Mouse (Mus musculus) limb, embryonic 14.5 days (tissue): ENCODE results near the gene Mynn. TPM values are rescaled to one million over a fixed set of nuclear protein-coding genes. Genes with fewer than 3 reads are reported as not detected.
A peak's percentile ranks its signal among the peaks of the same experiment; 100 is the strongest.

Experiments
- ATAC-seq: fragments of 200-750 bp; cut with Nextera tagmentation; 2 replicates; pipeline ENCODE4 v1.8.0; 2017; ENCODE audit warnings: low read depth, moderate number of reproducible peaks, moderate TSS enrichment; ENCODE audit not compliant: low FRiP score
- DNase-seq: peaks from one replicate; pipeline ENCODE4 v3.0.0-alpha.2; 2015; ENCODE audit warnings: low spot score
- H3K27ac ChIP-seq: fragments of 300-500 bp; sonication (generic); replicated peaks from 2 replicates; pipeline ENCODE4 v1.5.1; 2014; ENCODE audit warnings: low read depth, mild to moderate bottlenecking, low read length, moderate library complexity, mixed read lengths
- H3K27me3 ChIP-seq: fragments of 300-500 bp; sonication (generic); 2 replicates; pipeline ENCODE4 v1.6.1; 2014; ENCODE audit warnings: low read length, mixed read lengths; ENCODE audit not compliant: control insufficient read depth, insufficient read depth
- H3K36me3 ChIP-seq: fragments of 300-500 bp; sonication (generic); 2 replicates; pipeline ENCODE4 v1.6.1; 2014; ENCODE audit warnings: mild to moderate bottlenecking, low read length, moderate library complexity, mixed read lengths; ENCODE audit not compliant: control insufficient read depth, insufficient read depth
- H3K4me1 ChIP-seq: fragments of 300-500 bp; sonication (generic); 2 replicates; pipeline ENCODE4 v1.6.1; 2014; ENCODE audit warnings: antibody characterized with exemption, low read length, mixed read lengths; ENCODE audit not compliant: control insufficient read depth, insufficient read depth
- H3K4me2 ChIP-seq: fragments of 300-500 bp; sonication (generic); replicated peaks from 2 replicates; pipeline ENCODE4 v1.6.1; 2014; ENCODE audit warnings: low read depth, mild to moderate bottlenecking, low read length, moderate library complexity; ENCODE audit not compliant: severe bottlenecking
- H3K4me3 ChIP-seq: fragments of 300-500 bp; sonication (generic); replicated peaks from 2 replicates; pipeline ENCODE4 v1.5.1; 2014; ENCODE audit warnings: low read length
- H3K9ac ChIP-seq: fragments of 300-500 bp; sonication (generic); 2 replicates; pipeline ENCODE4 v1.6.1; 2014; ENCODE audit warnings: mild to moderate bottlenecking, low read depth, low read length, moderate library complexity; ENCODE audit not compliant: severe bottlenecking
- H3K9me3 ChIP-seq: fragments of 300-500 bp; sonication (generic); 2 replicates; pipeline ENCODE4 v1.6.1; 2016; ENCODE audit warnings: low read length; ENCODE audit not compliant: control insufficient read depth
- POLR2A ChIP-seq: fragments of 200-500 bp; IDR thresholded peaks from 2 replicates; pipeline ENCODE4 v1.8.0; 2012; ENCODE audit warnings: inconsistent platforms, mild to moderate bottlenecking, moderate library complexity, borderline replicate concordance; ENCODE audit not compliant: insufficient read depth, insufficient read length; ENCODE audit errors: extremely low read depth
- WGBS: fragments of 180-500 bp; shearing (Covaris S2); extraction: QIAGEN DNeasy Blood & Tissue Kit; methylation state at CpG from one replicate; pipeline ENCODE4 v1.1.7; 2014; 5-methylcytosine and 5-hydroxymethylcytosine counted together
- polyA plus RNA-seq, 2 experiments: library from polyadenylated mRNA; depleted of rRNA in 1 of 2; stranded (reverse) in 1 of 2; unstranded in 1 of 2; fragments of >200 nt; fragmentation: Nextera tagmentation in 1 of 2; extraction: Ambion mirVana in 1 of 2; gene quantifications; 2 replicates each; pipeline versions ENCODE4 v1.2.1 to v1.2.3; 2012 to 2014

The Mynn gene
- polyA plus RNA-seq, 2 experiments, result 22.3 to 32.0 TPM

GRCm38 (mm10) chr3:30599711-30600545 lies 1.9 kb upstream of the Mynn start, which contains the start of gene Actrt3:
Gene Actrt3, minus strand, starts transcription at chr3:30599939.
- Histone ChIP-seq H3K36me3 (peaks cover 7% of the 10 kb centered on the region), H3K4me2 (peak within 1 kb of the TSS; percentile 82), H3K9me3 (no peaks in the 10 kb centered on the region), H3K27me3 (no peaks in the 10 kb centered on the region), H3K4me1 (peaks cover 16% of the 10 kb centered on the region), H3K27ac (peak within 1 kb of the TSS; percentile 6; the same call in 1 of the 2 replicates), H3K4me3 (peak within 1 kb of the TSS; percentile 85), H3K9ac (peak within 1 kb of the TSS; percentile 47)
- ATAC-seq (no peak), DNase-seq (no peak)
- TF ChIP-seq POLR2A, result no peak
- WGBS, result 1% methylated on average over 32 of the region's 32 CpGs

- no peaks in the 10 kb centered on the region for H3K9me3 ChIP-seq
- TF ChIP-seq POLR2A, result no peak
- peak overlapping the region; percentile 82 for H3K4me2 ChIP-seq
- H3K9ac ChIP-seq, result peak overlapping the region; percentile 43
- H3K36me3 ChIP-seq, result peaks cover 10% of the 10 kb centered on the region
- H3K27ac ChIP-seq, result peak overlapping the region; percentile 6; the same call in 1 of the 2 replicates
- peaks cover 16% of the 10 kb centered on the region for H3K4me1 ChIP-seq
- 1% methylated on average over 14 of the region's 14 CpGs for WGBS
- DNase-seq (no peak), ATAC-seq (no peak)
- H3K27me3 ChIP-seq, result no peaks in the 10 kb centered on the region
- peak overlapping the region; percentile 85 for H3K4me3 ChIP-seq
These were observed 1.1 kb upstream of the Mynn start for GRCm38 (mm10) chr3:30600717-30601116.

DNA sequence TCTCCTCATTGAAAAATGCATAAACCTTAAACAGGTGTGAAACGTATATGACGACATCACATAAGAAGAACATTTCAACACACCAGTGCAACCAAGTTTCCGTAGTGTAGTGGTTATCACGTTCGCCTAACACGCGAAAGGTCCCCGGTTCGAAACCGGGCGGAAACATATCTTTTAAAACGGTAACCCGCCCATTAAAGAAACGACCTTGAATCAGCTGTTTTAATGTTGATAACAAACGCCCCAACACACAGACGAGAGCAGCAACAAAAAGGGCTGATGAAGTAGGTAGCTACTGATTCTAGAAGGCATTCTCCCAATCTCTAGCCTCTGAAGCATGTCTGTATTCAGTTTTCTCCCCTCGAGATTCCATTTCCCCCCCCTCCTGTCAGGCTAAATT lies 690 bp upstream of the Mynn start:
- Histone ChIP-seq H3K9me3 (no peaks in the 10 kb centered on the region), H3K4me2 (peak overlapping the region; percentile 82), H3K36me3 (peaks cover 15% of the 10 kb centered on the region), H3K27me3 (no peaks in the 10 kb centered on the region), H3K27ac (no peak overlapping the region), H3K4me3 (peak overlapping the region; percentile 85), H3K4me1 (peaks cover 13% of the 10 kb centered on the region), H3K9ac (no peak overlapping the region)
- peak; percentile 58 for ATAC-seq
- under 1% methylated on average over 17 of the region's 17 CpGs for WGBS
- no peak for TF ChIP-seq POLR2A
- DNase-seq, result peak; percentile 94

DNA sequence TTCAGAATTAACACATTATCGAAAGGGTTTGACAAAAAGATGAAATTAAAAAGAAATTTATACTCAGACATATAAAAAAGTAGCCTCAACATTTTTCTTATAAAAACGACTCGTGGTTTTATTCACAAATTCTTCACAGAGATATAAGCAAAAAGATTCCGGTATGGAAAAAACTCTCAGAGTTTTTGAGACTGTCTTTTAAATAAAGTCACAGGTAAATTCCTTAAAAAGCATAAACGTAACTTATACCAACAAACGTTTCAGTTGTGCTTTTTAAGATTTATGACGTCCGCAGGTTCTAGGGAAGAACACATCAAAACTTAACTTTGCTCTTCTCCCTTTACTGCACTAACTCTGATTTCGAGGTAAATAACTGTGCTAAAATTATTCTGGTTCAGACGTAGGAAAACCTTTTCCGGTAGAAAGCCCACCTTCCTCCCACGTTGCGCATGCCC lies 228 bp upstream of the Mynn start:
- ATAC-seq (no peak), DNase-seq (no peak)
- Histone ChIP-seq H3K9me3 (no peaks in the 10 kb centered on the region), H3K4me3 (peak overlapping the region; percentile 85), H3K27me3 (no peaks in the 10 kb centered on the region), H3K9ac (peak overlapping the region; percentile 78), H3K27ac (peak overlapping the region; percentile 95), H3K36me3 (peaks cover 19% of the 10 kb centered on the region), H3K4me1 (peaks cover 13% of the 10 kb centered on the region), H3K4me2 (peak overlapping the region; percentile 82)
- WGBS, result 1% methylated on average over 13 of the region's 13 CpGs
- TF ChIP-seq POLR2A, result no peak

GRCm38 (mm10) chr3:30602740-30603098 lies 854 bp downstream of the Mynn start:
- Histone ChIP-seq H3K9ac (peak overlapping the region; percentile 78), H3K27me3 (no peaks in the 10 kb centered on the region), H3K9me3 (no peaks in the 10 kb centered on the region), H3K27ac (peak overlapping the region; percentile 95), H3K36me3 (peaks cover 27% of the 10 kb centered on the region), H3K4me1 (peaks cover 13% of the 10 kb centered on the region), H3K4me3 (peak overlapping the region; percentile 85), H3K4me2 (peak overlapping the region; percentile 82)
- WGBS, result under 1% methylated on average over 27 of the region's 27 CpGs
- peak; percentile 17 for ATAC-seq
- no peak for TF ChIP-seq POLR2A
- peak; percentile 49 for DNase-seq
